Mouse (Mus musculus) ovary, postnatal 10 days (tissue): ENCODE measurements around the gene Ulk4.
"Not testable (repeated sequence)": the region's sequence is repeated elsewhere in the genome, so short reads cannot be mapped to it uniquely, and the experiment has no call there.

Experiments
- DNase-seq: peaks from one replicate; pipeline ENCODE4 v3.0.0; 2022; ENCODE audit warnings: low spot score

The Ulk4 gene

DNA sequence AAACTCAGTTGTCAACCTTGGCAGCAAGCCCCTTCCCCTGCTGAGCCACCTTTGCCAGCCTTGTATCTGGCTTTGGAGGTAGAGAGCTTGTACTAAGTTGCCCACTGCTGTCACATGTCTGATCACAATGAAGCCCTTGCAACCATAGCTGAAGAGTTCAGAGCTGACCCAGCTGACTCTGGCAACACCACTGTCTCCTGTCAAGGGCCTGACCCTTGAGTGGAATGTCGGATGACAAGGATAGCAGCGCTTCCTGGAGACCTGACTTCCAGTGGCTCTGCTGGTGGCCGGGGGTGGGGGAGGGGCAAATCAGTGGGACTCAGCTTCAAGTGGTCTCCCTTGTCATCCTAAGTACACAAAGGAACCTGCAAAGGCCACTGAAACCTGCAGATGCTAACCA is 214.3 kb downstream of the Ulk4 start:
- no peak for DNase-seq

DNA sequence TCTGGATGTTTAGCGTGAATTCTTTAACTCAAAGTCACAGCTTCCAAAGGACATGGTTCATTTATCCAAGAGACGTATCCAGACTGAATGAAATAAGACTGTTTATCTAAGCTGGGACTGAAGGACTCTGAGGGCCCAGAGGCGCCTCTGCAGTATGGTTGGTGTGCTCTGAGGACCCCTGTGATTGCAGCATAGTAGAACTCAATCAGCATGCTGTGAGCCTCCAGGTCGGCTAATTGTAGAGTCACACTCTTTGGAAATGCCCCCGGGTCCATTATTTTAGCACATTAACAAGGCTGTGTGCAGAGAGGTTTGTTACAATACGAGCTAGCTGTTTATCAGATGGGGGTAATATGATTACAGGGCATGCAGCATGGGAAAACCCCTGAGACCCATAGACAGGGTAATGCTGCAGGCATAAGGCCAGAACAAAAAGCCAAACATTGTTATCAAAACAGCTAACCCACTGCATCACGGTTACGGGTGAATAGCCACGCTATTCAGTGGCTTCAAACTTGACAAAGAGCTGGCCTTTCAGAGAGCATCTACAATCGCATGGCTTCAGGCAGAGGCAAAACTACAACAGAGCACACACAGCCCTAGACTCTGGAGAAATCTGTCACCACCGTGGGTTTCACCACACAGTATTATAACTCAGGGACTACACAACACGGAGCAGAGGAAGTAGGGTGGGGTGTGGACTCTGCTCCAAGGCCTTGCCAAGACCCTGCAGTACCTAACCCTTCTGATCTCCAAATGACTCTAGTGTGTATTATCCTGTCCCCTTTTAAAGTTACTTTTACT is 215.0 kb downstream of the Ulk4 start:
- DNase-seq = no peak

DNA sequence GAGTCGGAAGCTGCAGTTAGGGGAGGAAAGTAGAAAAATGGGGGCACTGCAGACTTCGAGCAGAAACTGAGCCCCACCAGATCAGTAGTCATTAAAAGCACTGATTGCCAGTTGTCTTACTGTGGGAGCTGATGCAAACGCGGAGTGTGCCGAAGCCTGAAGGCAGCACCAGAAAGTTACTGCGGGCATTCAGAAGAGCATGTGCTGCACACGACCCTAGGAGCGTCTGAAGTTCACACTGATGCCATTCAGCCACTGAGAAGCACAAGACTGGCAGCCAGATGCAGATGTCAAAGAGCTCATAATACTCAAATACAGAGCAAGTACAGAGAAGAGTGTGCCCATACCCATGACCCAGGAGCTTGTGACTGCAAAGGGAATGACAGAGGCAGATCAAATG is 216.7 kb downstream of the Ulk4 start:
- no peak for DNase-seq

GRCm38 (mm10) chr9:121059286-121059685 is 217.7 kb downstream of the Ulk4 start:
- no peak for DNase-seq

GRCm38 (mm10) chr9:121058538-121058937 is 218.5 kb downstream of the Ulk4 start:
- no peak for DNase-seq

GRCm38 (mm10) chr9:121058116-121058515 is 218.9 kb downstream of the Ulk4 start:
- DNase-seq = no peak

- DNase-seq = no peak
Measured at GRCm38 (mm10) chr9:121057401-121057800, 219.6 kb downstream of the Ulk4 start.

DNA sequence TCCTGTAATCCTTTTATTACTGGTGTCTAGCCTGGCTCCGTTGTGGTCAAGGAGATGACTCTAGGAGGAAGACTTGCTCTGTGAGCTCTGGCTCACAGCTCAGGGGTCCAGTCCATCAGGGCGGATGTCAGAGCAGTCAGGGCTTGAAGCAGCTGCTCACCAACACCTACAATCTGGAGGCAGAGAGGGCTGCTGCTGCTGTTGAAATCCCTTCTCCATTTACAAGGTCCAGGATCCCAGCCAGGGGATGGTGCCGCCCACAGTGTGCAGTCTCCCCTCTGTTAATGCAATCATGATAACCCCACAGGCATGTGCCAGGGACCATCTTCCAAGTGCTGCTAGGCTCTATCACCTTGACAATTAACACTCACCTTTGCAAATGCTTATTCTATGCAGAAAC is 220.5 kb downstream of the Ulk4 start:
- DNase-seq = no peak

DNA sequence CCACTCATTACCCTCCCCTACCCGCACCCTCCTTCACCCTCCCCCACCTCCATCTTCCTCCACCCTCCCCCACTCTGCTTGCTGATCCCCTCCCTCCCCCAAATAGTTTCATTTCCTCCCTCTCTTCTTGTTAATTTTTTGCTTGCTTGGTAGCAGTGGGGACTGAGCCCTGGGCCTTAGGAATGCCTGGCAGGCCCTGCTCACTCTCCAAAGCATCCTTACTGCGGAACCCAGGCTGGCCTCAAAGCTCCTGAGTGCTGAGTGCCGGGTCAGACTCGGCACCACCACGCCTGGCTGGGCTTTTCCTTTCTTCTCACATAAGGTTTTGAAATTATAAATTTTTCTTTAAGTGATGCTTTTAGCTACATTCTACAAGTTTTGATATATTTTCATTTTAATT is 221.0 kb downstream of the Ulk4 start:
- no peak for DNase-seq

DNA sequence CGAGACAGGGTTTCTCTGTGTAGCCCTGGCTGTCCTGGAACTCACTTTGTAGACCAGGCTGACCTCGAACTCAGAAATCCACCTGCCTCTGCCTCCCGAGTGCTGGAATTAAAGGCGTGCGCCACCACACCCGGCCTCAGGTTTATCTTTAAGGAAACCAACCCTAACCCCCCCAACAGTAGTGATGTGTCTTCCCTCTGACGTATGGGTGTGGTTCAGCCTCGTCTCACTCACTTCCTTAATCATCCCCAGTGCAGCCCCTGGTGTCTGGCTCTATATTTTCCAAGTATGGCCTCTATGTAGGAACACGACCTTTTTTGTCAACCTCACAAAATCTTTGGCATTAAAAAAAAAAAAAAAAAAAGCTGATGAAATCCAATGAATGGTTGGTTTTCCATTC is 231.3 kb downstream of the Ulk4 start:
- DNase-seq = not testable (repeated sequence)

- DNase-seq = no peak
Measured at GRCm38 (mm10) chr9:121044471-121045206, 232.4 kb downstream of the Ulk4 start.

GRCm38 (mm10) chr9:121043021-121043420 is 234.0 kb downstream of the Ulk4 start:
- DNase-seq = no peak

- DNase-seq = no peak
Measured at GRCm38 (mm10) chr9:121038396-121038795, 238.6 kb downstream of the Ulk4 start.

- no peak for DNase-seq
Measured at GRCm38 (mm10) chr9:121037975-121038374, 239.0 kb downstream of the Ulk4 start.

DNA sequence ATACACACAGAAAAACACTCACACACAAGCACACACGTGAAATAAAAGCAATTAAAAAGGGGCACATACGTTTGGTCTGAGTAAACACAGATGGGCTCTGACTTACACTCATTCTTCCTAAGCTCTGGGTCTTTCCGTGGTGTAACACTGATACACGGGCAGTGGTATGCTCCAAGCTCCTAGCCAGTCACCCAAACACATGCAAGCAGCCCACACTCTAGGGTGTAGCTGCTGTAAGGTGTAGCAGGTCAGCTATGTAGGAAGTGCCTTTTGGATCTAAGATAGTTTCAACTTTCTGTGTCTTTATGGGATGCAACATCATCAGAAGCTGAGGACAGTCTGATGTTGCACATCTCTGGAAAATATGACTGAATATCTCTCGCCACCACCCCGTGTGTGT is 241.7 kb downstream of the Ulk4 start:
- DNase-seq = no peak

GRCm38 (mm10) chr9:121033596-121033995 is 243.4 kb downstream of the Ulk4 start:
- no peak for DNase-seq

DNA sequence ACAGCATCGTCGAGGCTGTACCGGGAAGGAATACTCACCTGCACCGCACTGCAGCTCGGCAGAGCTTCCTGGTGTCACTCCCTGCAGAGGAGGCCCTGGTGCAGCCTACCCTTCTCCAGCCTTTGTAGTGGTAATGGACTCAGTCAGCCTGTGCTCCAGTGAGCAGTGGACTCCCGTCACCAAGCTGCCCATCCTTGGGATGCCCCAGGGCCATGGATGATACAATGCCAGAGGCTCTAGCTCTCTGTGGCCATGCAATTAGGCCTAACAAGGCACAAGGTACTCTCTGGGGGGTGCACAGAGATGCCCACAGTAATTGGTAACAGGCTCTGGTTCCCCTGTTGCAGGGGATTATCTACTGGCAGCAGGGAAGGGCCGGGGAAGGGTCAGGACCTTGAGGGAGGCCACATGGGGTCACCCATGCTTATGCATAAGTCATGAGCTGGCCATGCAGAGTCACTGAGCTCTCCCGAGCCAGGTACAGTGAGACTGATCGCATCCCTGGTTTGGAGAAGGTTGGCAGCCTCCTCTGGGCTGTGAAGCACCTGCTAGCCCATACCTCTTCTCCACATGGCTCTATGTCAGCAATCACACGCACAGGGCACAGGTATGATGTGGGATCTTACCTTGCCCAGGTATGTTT is 244.6 kb downstream of the Ulk4 start:
- no peak for DNase-seq

GRCm38 (mm10) chr9:121030949-121031348 is 246.0 kb downstream of the Ulk4 start:
- DNase-seq = no peak

DNA sequence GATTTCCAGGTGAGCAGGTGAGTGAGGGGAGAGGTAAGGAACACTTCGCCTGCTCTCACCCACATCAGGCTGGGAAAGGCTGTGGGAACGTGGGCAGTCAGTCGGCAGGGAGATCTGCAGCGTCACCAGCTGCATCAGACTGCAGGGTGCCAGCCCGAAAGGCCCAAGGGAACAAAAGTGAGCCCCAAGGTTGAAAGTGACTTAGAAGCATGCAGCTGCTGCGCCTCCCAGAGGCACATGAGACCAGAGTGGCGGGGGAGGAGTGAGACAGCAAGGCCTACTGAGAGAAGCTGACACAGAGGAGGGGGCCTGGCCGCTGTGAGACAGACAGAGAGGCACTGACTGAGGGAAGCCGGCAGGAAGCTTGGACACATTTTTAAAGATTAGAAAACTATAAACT is 247.2 kb downstream of the Ulk4 start:
- DNase-seq = no peak

DNA sequence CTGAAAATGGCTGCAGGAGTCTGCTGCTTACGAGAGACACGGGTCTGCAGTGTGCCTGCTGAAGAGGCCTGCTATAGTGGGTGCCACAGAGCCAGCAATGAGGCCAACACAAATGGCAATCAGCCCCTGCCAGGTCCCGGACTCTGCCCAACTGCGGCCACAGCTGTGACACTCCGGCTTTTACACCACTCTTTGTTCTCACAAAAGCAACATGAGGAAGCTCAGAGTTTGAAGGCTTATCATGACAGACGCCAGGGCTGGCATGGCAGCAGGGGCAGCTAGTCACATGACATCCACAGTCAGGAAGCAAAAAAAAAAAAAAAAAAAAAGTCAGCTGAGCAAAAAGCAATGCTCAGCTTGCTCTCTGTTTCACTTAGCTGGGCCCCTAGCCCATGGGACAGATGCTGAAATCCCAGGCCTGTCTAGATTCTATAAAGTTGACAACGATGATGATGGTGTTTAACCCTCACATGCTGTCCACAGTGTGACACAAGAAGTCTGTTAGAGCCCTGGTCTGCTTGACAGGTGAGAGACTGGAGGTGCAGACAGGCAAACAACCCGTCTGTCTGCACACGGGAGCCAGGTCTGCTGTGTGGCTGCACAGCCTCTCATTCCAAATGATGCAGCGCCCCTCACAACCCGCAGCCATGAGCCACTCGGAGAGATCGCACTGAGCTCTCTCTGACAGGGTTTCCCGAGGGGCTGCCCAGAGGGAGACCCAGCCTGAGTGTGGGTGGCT is 253.3 kb downstream of the Ulk4 start:
- DNase-seq = no peak

- no peak for DNase-seq
Measured at GRCm38 (mm10) chr9:121020360-121020759, 256.6 kb downstream of the Ulk4 start.

- DNase-seq = no peak
Measured at GRCm38 (mm10) chr9:121019932-121020331, 257.1 kb downstream of the Ulk4 start.
